Mouse (Mus musculus) cerebellum, adult 2 months (tissue): ENCODE data around the gene Mrps27.

Experiments
- CTCF ChIP-seq: fragments of 200-500 bp; IDR thresholded peaks from 2 replicates; pipeline ENCODE4 v1.5.1; 2011; ENCODE audit warnings: low read depth, mild to moderate bottlenecking, control low read depth, low read length, moderate library complexity, borderline replicate concordance; ENCODE audit not compliant: insufficient read depth
- POLR2A ChIP-seq: fragments of 200-500 bp; IDR thresholded peaks from 2 replicates; pipeline ENCODE4 v1.6.1; 2011; ENCODE audit warnings: low read length, control low read depth, borderline replicate concordance; ENCODE audit not compliant: insufficient read depth

- TF ChIP-seq POLR2A = no peak
- TF ChIP-seq CTCF = no peak
Measured at GRCm38 (mm10) chr13:99448278-99448677, 103.7 kb downstream of the Mrps27 start.
